Mouse (Mus musculus) MEL (cell line): ENCODE measurements around the gene Tmem17.

Experiments
- CHD1 ChIP-seq: IDR thresholded peaks from 2 replicates; pipeline ENCODE4 v1.6.1; 2012; ENCODE audit warnings: low read depth, mild to moderate bottlenecking, inconsistent platforms, low read length, improper control_type of control experiment
- CHD2 ChIP-seq: IDR thresholded peaks from 2 replicates; pipeline ENCODE4 v1.6.1; 2011; ENCODE audit warnings: low read length, improper control_type of control experiment
- CTCF ChIP-seq, 3 experiments: IDR thresholded peaks in 2 of 3; conservative IDR thresholded peaks in 1 of 3; 2 replicates each; pipeline ENCODE4 v1.5.1; 2011 to 2012; ENCODE audit warnings: low read length in 3 of 3, low read depth in 2 of 3, mild to moderate bottlenecking in 2 of 3, improper control_type of control experiment in 1 of 3, inconsistent platforms in 1 of 3, mixed read lengths in 1 of 3, moderate library complexity in 1 of 3; ENCODE audit not compliant: control insufficient read depth in 1 of 3, insufficient read depth in 1 of 3, poor library complexity in 1 of 3, severe bottlenecking in 1 of 3
- ETS1 ChIP-seq: IDR thresholded peaks from 2 replicates; pipeline ENCODE4 v1.6.1; 2012; ENCODE audit warnings: low read depth, mild to moderate bottlenecking, inconsistent platforms, low read length, improper control_type of control experiment, moderate library complexity
- MAZ ChIP-seq: IDR thresholded peaks from 2 replicates; pipeline ENCODE4 v1.6.1; 2012; ENCODE audit warnings: low read depth, mild to moderate bottlenecking, inconsistent platforms, low read length, improper control_type of control experiment
- POLR2A ChIP-seq, 2 experiments: IDR thresholded peaks; 2 replicates each; pipeline ENCODE4 v1.6.1; 2011 to 2012; ENCODE audit warnings: low read length in 2 of 2, mild to moderate bottlenecking in 2 of 2, control low read depth in 1 of 2, improper control_type of control experiment in 1 of 2, low read depth in 1 of 2, moderate library complexity in 1 of 2; ENCODE audit not compliant: control insufficient read depth in 1 of 2, insufficient read depth in 1 of 2, poor library complexity in 1 of 2
- RCOR1 ChIP-seq: IDR thresholded peaks from 2 replicates; pipeline ENCODE4 v1.6.1; 2012; ENCODE audit warnings: low read depth, mild to moderate bottlenecking, inconsistent platforms, low read length, improper control_type of control experiment

GRCm38 (mm10) chr11:22560061-22560460 is 48.2 kb downstream of the Tmem17 start:
- TF ChIP-seq POLR2A (IDR thresholded peaks at IDR 0.05; ENCODE audit: control insufficient read depth in 1 of 2, insufficient read depth in 1 of 2, low read depth in 1 of 2, low read length in 2 of 2, poor library complexity in 1 of 2), result no peak
- no peak for TF ChIP-seq CHD1
- no peak for TF ChIP-seq CTCF (IDR thresholded peaks at IDR 0.05 in 2 of 3, conservative IDR thresholded peaks at IDR 0.05 in 1 of 3; ENCODE audit: control insufficient read depth in 1 of 3, insufficient read depth in 1 of 3, low read depth in 2 of 3, low read length in 3 of 3, poor library complexity in 1 of 3, severe bottlenecking in 1 of 3)
- no peak for TF ChIP-seq RCOR1
- no peak for TF ChIP-seq ETS1
- no peak for TF ChIP-seq MAZ
- no peak for TF ChIP-seq CHD2
